Mouse (Mus musculus): Measurements from ENCODE around the gene Tceanc2. TPM values are rescaled to one million over a fixed set of nuclear protein-coding genes. Genes with fewer than 3 reads are reported as not detected.

The Tceanc2 gene
- 30.9 TPM for polyA plus RNA-seq (2014; fragmentation: Illumina TruSeq; extraction: RNeasy Lipid Tissue Mini Kit (QIAGEN cat#74804); ENCODE audit: low read depth, low replicate concordance)

DNA sequence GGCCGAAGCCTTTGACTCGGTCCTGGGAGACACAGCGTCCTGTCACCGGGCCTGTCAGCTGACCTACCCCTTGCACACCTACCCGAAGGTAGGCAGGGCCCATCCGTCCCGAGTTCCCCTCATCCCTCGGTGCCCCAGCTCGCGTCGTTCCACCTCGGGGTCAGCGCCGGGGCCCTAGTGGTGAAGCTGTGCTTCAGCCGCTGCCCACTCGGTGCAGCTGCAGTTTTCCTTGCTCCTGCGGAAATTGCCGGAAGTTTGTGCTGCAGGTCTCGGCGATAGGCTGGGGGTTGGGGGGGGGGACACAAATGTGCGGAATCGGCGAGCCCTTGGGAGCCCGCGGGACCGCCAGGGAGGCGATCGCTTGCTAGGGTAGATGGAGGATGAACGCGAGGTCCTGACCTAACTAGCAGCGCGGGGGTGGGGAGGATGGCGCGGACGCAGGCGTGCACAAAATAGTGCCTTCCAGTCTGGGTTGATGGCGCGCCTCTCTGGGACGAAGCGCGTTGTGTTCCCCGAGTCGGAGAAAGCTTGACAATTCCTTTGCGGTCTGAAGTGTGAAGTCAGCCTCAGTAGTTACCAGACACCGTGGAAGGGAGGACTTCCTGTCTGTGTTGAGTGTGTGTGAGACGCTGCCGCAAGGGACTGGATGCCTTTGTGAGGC, at the start of gene Tceanc2:
Tceanc2 (minus strand) TSS at position 287 of the 661 bp plus-strand sequence.

DNA sequence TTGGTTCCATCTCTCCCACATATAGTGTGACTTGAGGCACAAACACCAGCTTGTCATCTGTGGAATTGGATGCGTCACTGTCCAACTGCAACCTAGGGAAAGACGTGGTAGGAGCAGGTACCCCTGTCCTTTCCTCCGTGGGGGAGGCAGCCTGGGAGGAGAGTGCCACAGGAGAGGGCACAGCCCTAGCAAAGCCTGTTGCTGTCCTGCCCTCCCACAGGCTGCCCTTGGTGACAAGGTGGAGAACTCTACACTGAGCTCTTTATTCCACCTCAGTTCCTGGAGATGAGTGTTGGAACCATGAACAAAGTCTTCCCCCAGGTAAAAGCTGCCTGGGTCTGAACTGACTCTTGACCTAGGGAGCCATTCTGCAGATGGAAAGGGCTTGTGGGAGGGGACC, 30.0 kb upstream of the Tceanc2 start, which contains the start of gene Ldlrad1:
Ldlrad1 (plus strand) TSS at position 301 of the 400 bp plus-strand sequence.

DNA sequence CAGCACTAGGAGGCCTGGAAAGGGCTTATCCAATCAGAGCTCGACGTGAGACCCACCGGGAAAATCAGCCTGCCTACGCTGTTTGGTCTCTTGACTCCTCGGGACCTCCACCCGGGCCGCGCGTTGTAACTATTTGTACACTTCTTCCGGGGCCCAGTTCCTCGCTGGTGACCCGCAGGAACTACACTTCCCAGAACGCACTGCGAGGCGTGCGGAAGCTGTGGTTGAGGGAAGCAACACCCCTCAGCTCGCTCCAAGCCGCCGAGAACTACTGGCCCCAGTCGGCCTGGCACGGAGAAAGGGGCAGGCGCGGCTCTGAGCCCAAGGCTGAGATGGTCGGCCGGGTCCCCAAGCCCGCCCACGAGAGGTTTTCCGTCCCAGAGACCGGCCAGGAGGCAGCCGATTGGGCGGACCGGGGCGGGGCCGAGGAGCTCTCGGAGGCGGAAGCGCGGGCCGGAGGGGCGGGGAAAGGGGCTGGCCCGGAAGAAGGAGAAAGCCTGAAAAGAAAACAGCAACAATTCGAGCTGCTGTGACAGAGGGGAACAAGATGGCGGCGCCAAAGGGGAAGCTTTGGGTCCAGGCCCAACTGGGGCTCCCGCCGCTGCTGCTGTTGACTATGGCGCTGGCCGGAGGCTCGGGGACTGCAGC, 610 bp downstream of the Tceanc2 start, which contains the start of gene Tmem59:
Tmem59 (plus strand) TSS at position 218 of the 648 bp plus-strand sequence.

DNA sequence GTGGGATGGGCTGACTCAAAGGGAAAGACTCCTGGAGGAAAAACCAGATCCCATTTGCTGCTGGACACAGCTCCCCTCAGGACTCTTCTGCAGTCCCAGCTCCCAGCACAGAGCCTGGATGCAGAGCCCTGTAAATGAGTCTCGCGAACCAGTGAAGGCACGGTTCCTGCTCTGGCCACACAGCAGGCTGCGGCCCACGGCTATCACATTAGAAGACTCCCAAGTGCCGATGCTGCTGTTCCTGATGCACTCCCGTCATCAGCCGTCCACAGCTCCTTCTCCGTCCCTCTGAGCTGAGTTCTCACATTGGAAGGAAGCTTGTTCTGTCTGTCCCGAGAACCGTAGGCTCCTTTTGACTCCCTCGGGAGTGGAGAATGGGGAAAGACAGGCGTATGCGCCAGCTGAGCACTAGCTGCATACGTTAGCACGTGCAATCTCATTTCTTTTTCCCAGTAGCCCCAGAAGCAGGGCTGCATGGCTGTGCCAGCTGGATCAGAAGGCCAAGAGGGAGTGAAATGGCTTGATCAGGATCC, 82.0 kb downstream of the Tceanc2 start, which contains the start of gene Cdcp2:
Cdcp2 (plus strand) TSS at position 51 of the 533 bp plus-strand sequence.

Other genes starting within 250 kb of the Tceanc2 start
- gene Mrpl37, start 112.2 kb downstream of the Tceanc2 start, polyA plus RNA-seq (2014; fragmentation: Illumina TruSeq; extraction: RNeasy Lipid Tissue Mini Kit (QIAGEN cat#74804); ENCODE audit: low read depth, low replicate concordance) = 27.9 TPM
- gene Cyb5rl, start 112.1 kb downstream of the Tceanc2 start, polyA plus RNA-seq (2014; fragmentation: Illumina TruSeq; extraction: RNeasy Lipid Tissue Mini Kit (QIAGEN cat#74804); ENCODE audit: low read depth, low replicate concordance) = 3.0 TPM
- gene Cdcp2, start 82.2 kb downstream of the Tceanc2 start, polyA plus RNA-seq (2014; fragmentation: Illumina TruSeq; extraction: RNeasy Lipid Tissue Mini Kit (QIAGEN cat#74804); ENCODE audit: low read depth, low replicate concordance) = not detected
- 1,107 TPM for gene Tmem59, start 717 bp downstream of the Tceanc2 start, polyA plus RNA-seq (2014; fragmentation: Illumina TruSeq; extraction: RNeasy Lipid Tissue Mini Kit (QIAGEN cat#74804); ENCODE audit: low read depth, low replicate concordance)
- gene Ldlrad1, start 30.1 kb upstream of the Tceanc2 start, polyA plus RNA-seq (2014; fragmentation: Illumina TruSeq; extraction: RNeasy Lipid Tissue Mini Kit (QIAGEN cat#74804); ENCODE audit: low read depth, low replicate concordance) = not detected
- gene Lrrc42, start 74.4 kb upstream of the Tceanc2 start, polyA plus RNA-seq (2014; fragmentation: Illumina TruSeq; extraction: RNeasy Lipid Tissue Mini Kit (QIAGEN cat#74804); ENCODE audit: low read depth, low replicate concordance) = 28.1 TPM
- gene Hspb11, start 74.5 kb upstream of the Tceanc2 start, polyA plus RNA-seq (2014; fragmentation: Illumina TruSeq; extraction: RNeasy Lipid Tissue Mini Kit (QIAGEN cat#74804); ENCODE audit: low read depth, low replicate concordance) = 72.5 TPM
- gene Dio1, start 128.1 kb upstream of the Tceanc2 start, polyA plus RNA-seq (2014; fragmentation: Illumina TruSeq; extraction: RNeasy Lipid Tissue Mini Kit (QIAGEN cat#74804); ENCODE audit: low read depth, low replicate concordance) = 147 TPM
- gene Yipf1, start 135.2 kb upstream of the Tceanc2 start, polyA plus RNA-seq (2014; fragmentation: Illumina TruSeq; extraction: RNeasy Lipid Tissue Mini Kit (QIAGEN cat#74804); ENCODE audit: low read depth, low replicate concordance) = 46.0 TPM
- gene Ndc1, start 188.7 kb upstream of the Tceanc2 start, polyA plus RNA-seq (2014; fragmentation: Illumina TruSeq; extraction: RNeasy Lipid Tissue Mini Kit (QIAGEN cat#74804); ENCODE audit: low read depth, low replicate concordance) = 15.8 TPM